Mouse (Mus musculus): Measurements from ENCODE around the gene Ubl3. TPM values are rescaled to one million over a fixed set of nuclear protein-coding genes. Genes with fewer than 3 reads are reported as not detected.
A peak's percentile ranks its signal among the peaks of the same experiment; 100 is the strongest.

Ubl3 gene
- total and polyA plus RNA-seq, 2 experiments from 2014 or later = 79.1 to 128 TPM

GRCm38 (mm10) chr5:148533924-148534323, 18.7 kb downstream of the Ubl3 start:
- DNase-seq (ENCODE audit: low spot score) (no peak), ATAC-seq (ENCODE audit: low FRiP score) (no peak)
- 73% methylated on average over 2 of the region's 2 CpGs for WGBS
- H3K36me3 ChIP-seq (ENCODE audit: insufficient read depth, low read length) = no peaks in the 10 kb centered on the region
- H3K4me3 ChIP-seq (ENCODE audit: low read depth, low read length) = no peak overlapping the region
- no peaks in the 10 kb centered on the region for H3K9me3 ChIP-seq (ENCODE audit: low read length)
- H3K27me3 ChIP-seq (ENCODE audit: insufficient read depth, low read length) = no peaks in the 10 kb centered on the region
- H3K9ac ChIP-seq (replicated peaks; ENCODE audit: low read length, poor library complexity, severe bottlenecking) = no peak overlapping the region
- TF ChIP-seq CTCF (IDR thresholded peaks at IDR 0.05) = no peak
- no peak overlapping the region for H3K27ac ChIP-seq (ENCODE audit: low read depth, low read length)
- H3K4me2 ChIP-seq (ENCODE audit: low read depth, low read length, poor library complexity, severe bottlenecking) = no peak overlapping the region
- H3K4me1 ChIP-seq (ENCODE audit: insufficient read depth, low read length) = 0 out of 2 replicates have a peak, but pooled peaks cover 5% of the 10 kb centered on the region

GRCm38 (mm10) chr5:148532201-148532600, 20.4 kb downstream of the Ubl3 start:
- H3K27me3 ChIP-seq (ENCODE audit: insufficient read depth, low read length) = no peaks in the 10 kb centered on the region
- TF ChIP-seq CTCF (IDR thresholded peaks at IDR 0.05) = no peak
- H3K4me3 ChIP-seq (ENCODE audit: low read depth, low read length) = no peak overlapping the region
- ATAC-seq (ENCODE audit: low FRiP score) (no peak), DNase-seq (ENCODE audit: low spot score) (peak; percentile 41)
- no peaks in the 10 kb centered on the region for H3K9me3 ChIP-seq (ENCODE audit: low read length)
- WGBS = 13% methylated on average over 5 of the region's 5 CpGs
- H3K9ac ChIP-seq (replicated peaks; ENCODE audit: low read length, poor library complexity, severe bottlenecking) = no peak overlapping the region
- H3K36me3 ChIP-seq (ENCODE audit: insufficient read depth, low read length) = no peaks in the 10 kb centered on the region
- H3K27ac ChIP-seq (ENCODE audit: low read depth, low read length) = no peak overlapping the region
- H3K4me1 ChIP-seq (ENCODE audit: insufficient read depth, low read length) = peaks cover 5% of the 10 kb centered on the region; the same call in 1 of the 2 replicates
- H3K4me2 ChIP-seq (ENCODE audit: low read depth, low read length, poor library complexity, severe bottlenecking) = no peak overlapping the region

GRCm38 (mm10) chr5:148527632-148528031, 25.0 kb downstream of the Ubl3 start:
- Histone ChIP-seq H3K27ac (ENCODE audit: low read depth, low read length) (no peak overlapping the region), H3K4me3 (ENCODE audit: low read depth, low read length) (no peak overlapping the region), H3K9ac (replicated peaks; ENCODE audit: low read length, poor library complexity, severe bottlenecking) (no peak overlapping the region), H3K27me3 (ENCODE audit: insufficient read depth, low read length) (no peaks in the 10 kb centered on the region), H3K9me3 (ENCODE audit: low read length) (no peaks in the 10 kb centered on the region), H3K36me3 (ENCODE audit: insufficient read depth, low read length) (no peaks in the 10 kb centered on the region), H3K4me2 (ENCODE audit: low read depth, low read length, poor library complexity, severe bottlenecking) (no peak overlapping the region), H3K4me1 (ENCODE audit: insufficient read depth, low read length) (peaks cover 2% of the 10 kb centered on the region; the same call in 1 of the 2 replicates)
- DNase-seq (ENCODE audit: low spot score) (no peak), ATAC-seq (ENCODE audit: low FRiP score) (no peak)
- WGBS = 79% methylated on average over 6 of the region's 6 CpGs
- TF ChIP-seq CTCF (IDR thresholded peaks at IDR 0.05) = no peak

- no peak for ATAC-seq (ENCODE audit: low FRiP score)
- WGBS = 67% methylated on average over 8 of the region's 8 CpGs
Measured at GRCm38 (mm10) chr5:148526631-148527030, 26.0 kb downstream of the Ubl3 start.

GRCm38 (mm10) chr5:148523202-148523971, 29.2 kb downstream of the Ubl3 start:
- no peak overlapping the region for H3K4me3 ChIP-seq (ENCODE audit: low read depth, low read length)
- ATAC-seq (ENCODE audit: low FRiP score) (no peak), DNase-seq (ENCODE audit: low spot score) (no peak)
- H3K27me3 ChIP-seq (ENCODE audit: insufficient read depth, low read length) = no peaks in the 10 kb centered on the region
- no peak overlapping the region for H3K27ac ChIP-seq (ENCODE audit: low read depth, low read length)
- no peaks in the 10 kb centered on the region for H3K9me3 ChIP-seq (ENCODE audit: low read length)
- WGBS = 72% methylated on average over 5 of the region's 5 CpGs
- H3K4me1 ChIP-seq (ENCODE audit: insufficient read depth, low read length) = peaks cover 2% of the 10 kb centered on the region; the same call in 1 of the 2 replicates
- H3K4me2 ChIP-seq (ENCODE audit: low read depth, low read length, poor library complexity, severe bottlenecking) = no peak overlapping the region
- TF ChIP-seq CTCF (IDR thresholded peaks at IDR 0.05) = no peak
- no peak overlapping the region for H3K9ac ChIP-seq (replicated peaks; ENCODE audit: low read length, poor library complexity, severe bottlenecking)
- no peaks in the 10 kb centered on the region for H3K36me3 ChIP-seq (ENCODE audit: insufficient read depth, low read length)

More at GRCm38 (mm10) chr5:148526631-148527030, 26.0 kb downstream of the Ubl3 start:
- Histone ChIP-seq H3K9me3 (ENCODE audit: low read length) (no peaks in the 10 kb centered on the region), H3K27me3 (ENCODE audit: insufficient read depth, low read length) (no peaks in the 10 kb centered on the region), H3K27ac (ENCODE audit: low read depth, low read length) (no peak overlapping the region), H3K9ac (replicated peaks; ENCODE audit: low read length, poor library complexity, severe bottlenecking) (no peak overlapping the region), H3K4me3 (ENCODE audit: low read depth, low read length) (no peak overlapping the region), H3K36me3 (ENCODE audit: insufficient read depth, low read length) (no peaks in the 10 kb centered on the region), H3K4me1 (ENCODE audit: insufficient read depth, low read length) (peaks cover 2% of the 10 kb centered on the region; the same call in 1 of the 2 replicates), H3K4me2 (ENCODE audit: low read depth, low read length, poor library complexity, severe bottlenecking) (no peak overlapping the region)
- DNase-seq (ENCODE audit: low spot score) = no peak
- TF ChIP-seq CTCF (IDR thresholded peaks at IDR 0.05) = no peak

GRCm38 (mm10) chr5:148522378-148522777, 30.2 kb downstream of the Ubl3 start:
- WGBS = 69% methylated on average over 3 of the region's 3 CpGs
- DNase-seq (ENCODE audit: low spot score) (no peak), ATAC-seq (ENCODE audit: low FRiP score) (no peak)
- TF ChIP-seq CTCF (IDR thresholded peaks at IDR 0.05) = no peak
- Histone ChIP-seq H3K27me3 (ENCODE audit: insufficient read depth, low read length) (no peaks in the 10 kb centered on the region), H3K4me1 (ENCODE audit: insufficient read depth, low read length) (peaks cover 2% of the 10 kb centered on the region; the same call in 1 of the 2 replicates), H3K9ac (replicated peaks; ENCODE audit: low read length, poor library complexity, severe bottlenecking) (no peak overlapping the region), H3K36me3 (ENCODE audit: insufficient read depth, low read length) (no peaks in the 10 kb centered on the region), H3K9me3 (ENCODE audit: low read length) (no peaks in the 10 kb centered on the region), H3K27ac (ENCODE audit: low read depth, low read length) (no peak overlapping the region), H3K4me3 (ENCODE audit: low read depth, low read length) (no peak overlapping the region), H3K4me2 (ENCODE audit: low read depth, low read length, poor library complexity, severe bottlenecking) (no peak overlapping the region)
